Mouse (Mus musculus): ENCODE measurements at regions not wholly inside any gene's neighbourhood (a gene's known extent, or its start where the extent isn't known, plus 50 kb on each side); places are given as distances from the start of the nearest gene placed in this dataset.

DNA sequence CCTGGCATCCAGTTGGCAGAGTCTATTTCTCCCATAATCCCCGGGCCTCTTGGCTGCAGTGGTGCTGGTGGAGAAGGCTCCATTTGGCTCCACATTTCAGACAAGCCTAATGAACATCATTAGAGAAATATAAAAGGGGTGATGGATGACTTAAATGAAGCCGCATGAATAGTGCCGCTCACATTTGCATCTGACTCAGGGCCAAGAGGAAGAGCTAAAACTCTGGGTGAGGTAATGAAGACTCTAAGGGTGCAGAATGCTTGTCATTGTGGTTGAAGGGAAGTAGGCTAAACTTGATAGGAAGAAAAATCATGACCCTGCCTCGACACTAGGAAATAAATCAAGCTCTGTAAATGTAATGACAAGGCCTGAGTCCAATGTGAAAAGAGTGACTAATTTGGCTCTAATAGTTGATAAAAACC lies 298.3 kb upstream of the Gm21798 start:
- in situ Hi-C loops (cut with MboI; ENCODE audit: low pct_unique_long_range_greater_than_20kb): no loop called here
- POLR2A ChIA-PET: no interaction called here
- H3K27me3 ChIP-seq: no peaks in the 10 kb centered on the region
- DNase-seq (ENCODE audit: low read depth, low spot score) (no peak), ATAC-seq (no peak)
- CTCF ChIA-PET: no interaction called here
- TF ChIP-seq CTCF (IDR thresholded peaks at IDR 0.05): no peak

DNA sequence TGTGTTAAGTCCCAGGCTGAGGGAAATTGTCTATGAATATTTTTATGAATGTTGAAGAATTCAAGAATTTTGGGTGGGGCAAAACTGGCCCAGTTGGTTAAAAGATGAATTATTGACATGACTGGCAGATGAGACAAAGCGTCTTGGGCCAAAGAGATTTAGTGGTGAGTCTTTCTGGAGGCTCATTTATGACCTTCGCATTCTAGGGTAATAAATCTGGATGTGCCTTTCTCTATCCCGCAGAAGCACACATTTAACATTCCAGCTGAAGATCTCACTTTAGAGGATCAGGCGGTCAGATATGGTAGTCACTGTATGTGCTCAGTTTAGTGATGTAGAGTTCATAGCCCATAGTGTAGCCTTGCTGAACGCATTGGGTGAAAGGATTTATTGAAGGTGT lies 296.9 kb upstream of the Gm21798 start:
- ChIA-PET CTCF (no interaction called here), POLR2A (no interaction called here)
- no peak for DNase-seq (ENCODE audit: low read depth, low spot score)
- no peak for ATAC-seq
- no peaks in the 10 kb centered on the region for H3K27me3 ChIP-seq
- TF ChIP-seq CTCF (IDR thresholded peaks at IDR 0.05): no peak
- in situ Hi-C loops (cut with MboI; ENCODE audit: low pct_unique_long_range_greater_than_20kb): no loop called here

DNA sequence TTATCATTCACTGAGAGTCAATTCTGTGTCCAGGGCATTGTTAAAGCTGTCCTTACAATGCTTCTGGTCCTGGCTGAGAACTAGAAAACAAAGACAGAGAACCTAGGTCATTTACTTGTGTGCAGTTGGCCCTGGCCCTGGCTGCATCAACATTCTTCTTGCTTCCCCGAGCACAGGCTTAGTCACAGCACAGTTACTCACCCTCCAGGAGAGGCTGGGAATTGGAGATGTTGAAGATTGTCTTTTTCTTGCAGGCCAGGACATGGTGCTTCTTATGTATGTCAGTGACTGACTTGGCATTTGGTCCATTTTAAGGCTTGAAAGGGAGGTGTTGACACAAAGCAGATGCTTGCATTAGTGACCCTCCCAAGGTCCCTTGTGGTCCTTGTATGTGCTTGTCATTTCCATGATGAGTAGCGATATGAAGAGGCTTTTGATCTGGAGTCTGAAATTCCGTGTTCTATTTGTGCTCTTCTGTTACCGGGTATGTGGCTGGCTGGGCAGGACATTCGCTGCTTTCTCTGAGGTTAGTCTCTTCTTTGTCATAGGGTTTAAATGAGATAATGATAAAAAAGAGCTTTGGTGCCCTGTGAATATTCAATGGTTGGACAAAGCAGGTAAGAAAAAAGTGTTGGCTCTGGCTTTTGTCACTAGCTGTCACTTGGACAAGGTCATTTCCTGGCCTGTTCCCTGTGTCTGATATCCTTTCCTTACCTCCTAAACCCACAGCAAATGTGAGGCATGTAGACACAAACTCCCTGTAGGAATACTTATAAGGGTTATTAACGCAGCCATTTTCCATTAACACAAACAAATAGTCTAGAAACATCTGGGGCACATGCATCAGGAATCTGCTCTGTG lies 285.0 kb upstream of the Gm21798 start:
- peak; percentile 47 for DNase-seq (ENCODE audit: low read depth, low spot score)
- in situ Hi-C loops (cut with MboI; ENCODE audit: low pct_unique_long_range_greater_than_20kb): no loop called here

GRCm38 (mm10) chr15:64533169-64533795 lies 284.2 kb upstream of the Gm21798 start:
- POLR2A ChIA-PET: no interaction called here
- no peak for DNase-seq (ENCODE audit: low read depth, low spot score)

More for the DNA sequence above, 285.0 kb upstream of the Gm21798 start:
- peak; percentile 99 for ATAC-seq
- POLR2A ChIA-PET: no interaction called here
- no peaks in the 10 kb centered on the region for H3K27me3 ChIP-seq
- TF ChIP-seq CTCF (IDR thresholded peaks at IDR 0.05): peak; percentile 34
- CTCF ChIA-PET: interaction anchor here (0.9 kb wide), 1 partner anchor 31 kb away, joined by 4 read pairs; no protein-coding TSS in a partner anchor

DNA sequence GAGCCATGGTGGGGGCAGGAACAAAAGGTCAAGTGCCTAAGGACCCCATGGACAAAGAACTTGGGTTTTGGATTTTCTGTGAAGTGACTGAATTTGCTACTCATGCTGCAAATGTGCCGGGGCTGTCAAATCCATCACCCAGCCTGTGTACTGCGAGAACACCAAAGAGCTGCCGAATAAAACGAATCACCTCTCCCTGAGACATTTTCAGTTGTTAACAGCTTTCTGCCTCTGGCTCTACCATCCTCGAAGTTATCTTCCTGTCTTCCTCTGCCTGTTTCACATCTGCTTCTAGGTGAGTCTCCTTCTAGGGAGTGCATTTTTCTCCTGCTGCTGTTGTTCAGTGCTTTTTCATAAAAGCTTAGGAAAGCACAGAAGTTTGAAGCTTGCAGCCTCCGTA lies 283.3 kb upstream of the Gm21798 start:
- in situ Hi-C loops (cut with MboI; ENCODE audit: low pct_unique_long_range_greater_than_20kb): no loop called here
- no peak for DNase-seq (ENCODE audit: low read depth, low spot score)

More at GRCm38 (mm10) chr15:64533169-64533795, 284.2 kb upstream of the Gm21798 start:
- in situ Hi-C loops (cut with MboI; ENCODE audit: low pct_unique_long_range_greater_than_20kb): no loop called here
- CTCF ChIA-PET: interaction anchor here (0.9 kb wide), 1 partner anchor 30 kb away, joined by 4 read pairs; no protein-coding TSS in a partner anchor
- no peaks in the 10 kb centered on the region for H3K27me3 ChIP-seq
- peak; percentile 10 for ATAC-seq
- no peak for TF ChIP-seq CTCF (IDR thresholded peaks at IDR 0.05)

DNA sequence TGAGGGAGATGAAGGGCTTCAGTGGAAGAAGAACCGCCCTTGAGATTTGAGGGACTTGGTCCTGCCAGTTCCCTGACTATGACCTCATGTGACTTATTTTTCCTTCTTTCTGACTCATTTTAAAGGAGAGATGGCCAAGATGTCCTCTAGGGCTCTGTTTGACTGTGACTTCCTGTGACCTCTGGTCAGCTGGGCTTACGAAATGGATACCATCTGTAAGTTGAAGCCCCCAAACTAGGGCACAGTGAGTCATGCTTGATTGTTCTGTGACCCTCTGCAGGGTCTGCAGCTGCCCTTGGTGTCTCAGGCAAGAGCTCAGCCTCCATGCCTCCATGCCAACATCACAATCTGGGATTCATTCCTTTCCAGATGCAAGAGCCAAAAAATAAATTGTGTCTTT lies 282.3 kb upstream of the Gm21798 start:
- in situ Hi-C loops (cut with MboI; ENCODE audit: low pct_unique_long_range_greater_than_20kb): no loop called here
- ChIA-PET CTCF (interaction anchor here (1.3 kb wide), 1 partner anchor 22 kb away, joined by 3 read pairs; no protein-coding TSS in a partner anchor), POLR2A (no interaction called here)
- H3K27me3 ChIP-seq: no peaks in the 10 kb centered on the region
- no peak for DNase-seq (ENCODE audit: low read depth, low spot score)
- ATAC-seq: no peak
- no peak for TF ChIP-seq CTCF (IDR thresholded peaks at IDR 0.05)

More for the DNA sequence above, 283.3 kb upstream of the Gm21798 start:
- ATAC-seq: no peak
- TF ChIP-seq CTCF (IDR thresholded peaks at IDR 0.05): no peak
- POLR2A ChIA-PET: no interaction called here
- CTCF ChIA-PET: interaction anchor here (1.0 to 1.3 kb wide), 2 partner anchors 21 to 24 kb away, joined by 3 read pairs; no protein-coding TSS in a partner anchor
- H3K27me3 ChIP-seq: no peaks in the 10 kb centered on the region

- ATAC-seq: no peak
- ChIA-PET POLR2A (no interaction called here), CTCF (interaction anchor here (0.7 kb wide), 1 partner anchor 151 kb away, joined by 3 read pairs; no protein-coding TSS in a partner anchor)
- H3K27me3 ChIP-seq: no peaks in the 10 kb centered on the region
- DNase-seq (ENCODE audit: low read depth, low spot score): no peak
- TF ChIP-seq CTCF (IDR thresholded peaks at IDR 0.05): no peak
- in situ Hi-C loops (cut with MboI; ENCODE audit: low pct_unique_long_range_greater_than_20kb): no loop called here
Measured at GRCm38 (mm10) chr15:64541395-64541794, 276.1 kb upstream of the Gm21798 start.

DNA sequence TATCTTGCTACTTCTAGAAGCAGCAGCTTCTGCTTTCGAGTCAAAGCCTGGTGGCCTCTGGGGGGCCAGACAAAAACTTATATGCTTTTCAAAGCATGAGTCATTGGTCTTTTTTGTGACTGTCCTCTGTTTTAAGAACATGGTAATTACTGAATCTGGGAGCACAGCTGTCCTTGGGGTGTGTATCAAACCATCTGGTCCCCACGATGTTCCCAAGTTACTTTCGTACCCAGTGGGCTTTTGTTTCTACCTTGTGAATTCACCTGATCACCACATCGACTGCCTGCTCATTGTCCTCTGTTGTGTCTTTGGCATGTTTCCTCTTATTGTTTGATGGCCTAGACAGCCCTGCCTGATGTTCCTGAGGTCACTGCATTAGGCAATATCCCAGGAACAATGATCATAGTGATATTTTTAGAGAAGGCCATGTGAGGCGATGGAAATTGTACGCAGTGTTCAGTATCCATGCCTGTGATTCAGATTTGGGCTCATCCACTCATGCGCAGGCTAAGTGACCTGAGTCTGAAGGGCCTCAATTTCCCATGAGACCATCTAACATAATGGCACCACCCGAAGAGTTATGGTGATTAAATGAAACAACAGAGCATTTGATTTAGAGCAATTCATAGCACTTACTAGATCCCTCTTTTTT lies 275.1 kb upstream of the Gm21798 start:
- ATAC-seq (no peak), DNase-seq (ENCODE audit: low read depth, low spot score) (no peak)
- ChIA-PET POLR2A (no interaction called here), CTCF (interaction anchor here (1.1 to 1.2 kb wide), 2 partner anchors 100 to 149 kb away, joined by 3 to 4 read pairs; no protein-coding TSS in a partner anchor)
- in situ Hi-C loops (cut with MboI; ENCODE audit: low pct_unique_long_range_greater_than_20kb): no loop called here
- TF ChIP-seq CTCF (IDR thresholded peaks at IDR 0.05): no peak
- no peaks in the 10 kb centered on the region for H3K27me3 ChIP-seq

DNA sequence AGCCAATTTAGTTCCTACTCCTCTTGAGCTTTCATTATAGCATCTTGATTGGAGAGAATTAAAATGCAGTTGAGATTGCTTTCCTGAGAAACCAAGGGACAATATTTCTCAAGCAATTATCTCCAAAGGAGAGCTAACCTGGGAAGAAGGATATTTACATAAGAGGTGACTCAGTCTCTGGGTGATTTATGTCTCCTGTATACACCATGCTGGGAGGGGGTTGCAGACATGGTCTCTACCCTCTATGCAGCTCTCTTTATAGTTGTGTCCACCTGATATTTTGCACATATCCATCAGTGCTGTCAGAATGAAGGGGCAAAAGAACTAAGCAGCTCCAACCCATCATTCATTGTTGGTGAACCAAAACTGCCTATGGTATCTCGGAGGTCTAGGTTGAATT lies 274.6 kb upstream of the Gm21798 start:
- ChIA-PET POLR2A (no interaction called here), CTCF (interaction anchor here (1.1 to 1.2 kb wide), 2 partner anchors 100 to 149 kb away, joined by 3 to 4 read pairs; no protein-coding TSS in a partner anchor)
- no peak for DNase-seq (ENCODE audit: low read depth, low spot score)
- H3K27me3 ChIP-seq: no peaks in the 10 kb centered on the region
- ATAC-seq: no peak
- TF ChIP-seq CTCF (IDR thresholded peaks at IDR 0.05): no peak
- in situ Hi-C loops (cut with MboI; ENCODE audit: low pct_unique_long_range_greater_than_20kb): no loop called here

DNA sequence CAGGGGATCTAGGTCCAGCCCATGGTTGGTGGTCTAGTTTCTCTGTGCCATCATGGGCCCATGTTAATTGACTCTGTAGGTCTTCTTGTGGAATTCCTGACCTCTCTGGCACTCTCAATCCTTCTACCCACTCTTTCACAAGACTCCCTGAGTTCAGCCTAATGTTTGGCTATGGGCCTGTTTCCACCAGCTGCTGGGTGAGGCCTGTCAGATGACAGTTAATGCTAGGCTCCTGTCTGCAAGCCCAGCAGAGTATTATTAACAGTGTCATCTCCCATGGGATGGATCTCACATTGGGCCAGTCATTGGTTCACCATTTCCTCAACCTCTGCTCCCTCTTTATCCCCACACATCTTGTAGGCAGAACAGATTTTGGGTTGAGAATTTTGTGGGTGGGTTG lies 271.5 kb upstream of the Gm21798 start:
- no peak for TF ChIP-seq CTCF (IDR thresholded peaks at IDR 0.05)
- in situ Hi-C loops (cut with MboI; ENCODE audit: low pct_unique_long_range_greater_than_20kb): no loop called here
- ChIA-PET CTCF (no interaction called here), POLR2A (no interaction called here)
- H3K27me3 ChIP-seq: no peaks in the 10 kb centered on the region
- ATAC-seq (no peak), DNase-seq (ENCODE audit: low read depth, low spot score) (no peak)

All from Patski (cell line).